Mouse (Mus musculus): ENCODE measurements around the gene Mau2.
A peak's percentile ranks its signal among the peaks of the same experiment; 100 is the strongest.
"Not testable (repeated sequence)": the region's sequence is repeated elsewhere in the genome, so short reads cannot be mapped to it uniquely, and the experiment has no call there.

Mau2 gene

GRCm38 (mm10) chr8:70042583-70043455, at the start of gene Mau2, which contains the start of gene Sugp1:
TSS of gene Mau2 (minus strand) at chr8:70042734.
TSS of gene Sugp1 (plus strand) at chr8:70042813.
- peak; percentile 98 for DNase-seq

- DNase-seq, result no peak
These were observed 46.9 kb upstream of the Mau2 start for GRCm38 (mm10) chr8:70089296-70089960.

GRCm38 (mm10) chr8:70087836-70088650, 45.5 kb upstream of the Mau2 start:
- peak; percentile 60 for DNase-seq

- DNase-seq, result no peak
These were observed 44.7 kb upstream of the Mau2 start for GRCm38 (mm10) chr8:70087237-70087636.

GRCm38 (mm10) chr8:70086151-70086550, 43.6 kb upstream of the Mau2 start:
- DNase-seq, result no peak

GRCm38 (mm10) chr8:70084191-70085065, 41.9 kb upstream of the Mau2 start:
- DNase-seq, result peak; percentile 24

GRCm38 (mm10) chr8:70083285-70083684, 40.8 kb upstream of the Mau2 start, which contains the start of gene Hapln4:
TSS of gene Hapln4 (plus strand) at chr8:70083457.
- DNase-seq, result peak; percentile 23

- DNase-seq, result no peak
These were observed 39.4 kb upstream of the Mau2 start for GRCm38 (mm10) chr8:70081976-70082375.

- no peak for DNase-seq
These were observed 31.1 kb upstream of the Mau2 start for GRCm38 (mm10) chr8:70073682-70074081.

GRCm38 (mm10) chr8:70073120-70073519, 30.6 kb upstream of the Mau2 start:
- no peak for DNase-seq

- no peak for DNase-seq
These were observed 30.0 kb upstream of the Mau2 start, which contains the start of gene Tm6sf2 for GRCm38 (mm10) chr8:70072441-70073069. TSS of gene Tm6sf2 (plus strand) at chr8:70072924.

GRCm38 (mm10) chr8:70071836-70072440, 29.4 kb upstream of the Mau2 start:
- no peak for DNase-seq

GRCm38 (mm10) chr8:70057721-70058120, 15.2 kb upstream of the Mau2 start:
- DNase-seq, result no peak

GRCm38 (mm10) chr8:70050434-70050833, 7.9 kb upstream of the Mau2 start:
- DNase-seq, result not testable (repeated sequence)

- no peak for DNase-seq
These were observed 7.1 kb upstream of the Mau2 start for GRCm38 (mm10) chr8:70049662-70050061.

- DNase-seq, result no peak
These were observed 1.5 kb upstream of the Mau2 start for GRCm38 (mm10) chr8:70043996-70044395.

GRCm38 (mm10) chr8:70041885-70042546, 518 bp downstream of the Mau2 start:
- DNase-seq, result peak; percentile 73

- no peak for DNase-seq
These were observed 4.5 kb downstream of the Mau2 start for GRCm38 (mm10) chr8:70037994-70038393.

GRCm38 (mm10) chr8:70030255-70030654, 12.3 kb downstream of the Mau2 start:
- no peak for DNase-seq

- DNase-seq, result no peak
These were observed 16.4 kb downstream of the Mau2 start for GRCm38 (mm10) chr8:70026151-70026550.

All from thymus, postnatal 4 days (tissue).